Mouse (Mus musculus) bone marrow macrophage, adult 2 months (primary cell): ENCODE measurements around the gene Rab7.

Source experiments
- CTCF ChIP-seq: IDR thresholded peaks from 2 replicates; pipeline ENCODE4 v1.5.1; 2012; ENCODE audit warnings: low read depth, mild to moderate bottlenecking, low read length, moderate library complexity
- POLR2A ChIP-seq: IDR thresholded peaks from 2 replicates; pipeline ENCODE4 v1.6.1; 2012; ENCODE audit warnings: mild to moderate bottlenecking, low read depth, low read length, borderline replicate concordance

DNA sequence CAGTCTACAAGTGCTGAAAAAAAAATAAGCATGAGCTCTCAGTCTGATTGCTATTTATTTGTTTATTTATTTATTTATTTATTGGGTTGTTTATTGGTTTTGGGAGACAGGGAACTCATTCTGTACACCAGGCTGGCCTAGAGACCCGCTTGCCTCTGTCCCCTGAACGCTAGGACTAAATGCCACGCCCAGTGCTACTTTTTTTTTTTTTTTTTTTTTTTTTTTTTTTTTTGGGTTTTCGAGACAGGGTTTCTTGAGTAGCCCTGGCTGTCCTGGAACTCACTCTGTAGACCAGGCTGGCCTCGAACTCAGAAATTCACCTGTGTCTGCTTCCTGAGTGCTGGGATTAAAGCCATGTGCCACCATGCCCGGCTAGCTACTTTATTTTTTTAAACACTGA is 25.4 kb upstream of the Rab7 start:
- TF ChIP-seq POLR2A (no peak), CTCF (no peak)
